Mouse (Mus musculus): ENCODE data around the gene Cep57l1. TPM values are rescaled to one million over a fixed set of nuclear protein-coding genes. Genes with fewer than 3 reads are reported as not detected.
A peak's percentile ranks its signal among the peaks of the same experiment; 100 is the strongest.
"Not testable (repeated sequence)": the region's sequence is repeated elsewhere in the genome, so short reads cannot be mapped to it uniquely, and the experiment has no call there.

Gene Cep57l1
- polyA plus RNA-seq, 1 experiment from 2014 or later = 17.5 TPM

GRCm38 (mm10) chr10:41825996-41826395 lies 16.3 kb upstream of the Cep57l1 start:
- Histone ChIP-seq H3K36me3 (no peaks in the 10 kb centered on the region), H3K9ac (no peak overlapping the region), H3K27me3 (replicated peaks) (no peaks in the 10 kb centered on the region), H3K4me1 (no peaks in the 10 kb centered on the region), H3K4me2 (replicated peaks) (no peak overlapping the region), H3K9me3 (no peaks in the 10 kb centered on the region), H3K4me3 (no peak overlapping the region), H3K27ac (no peak overlapping the region)
- WGBS = 89% methylated on average over 4 of the region's 4 CpGs
- ATAC-seq (ENCODE audit: low FRiP score, low read depth) = no peak

GRCm38 (mm10) chr10:41825041-41825440 lies 15.4 kb upstream of the Cep57l1 start:
- H3K27ac ChIP-seq = no peak overlapping the region
- no peaks in the 10 kb centered on the region for H3K36me3 ChIP-seq
- no peak for ATAC-seq (ENCODE audit: low FRiP score, low read depth)
- no peak overlapping the region for H3K4me3 ChIP-seq
- no peaks in the 10 kb centered on the region for H3K9me3 ChIP-seq
- 90% methylated on average over 10 of the region's 10 CpGs for WGBS
- no peak overlapping the region for H3K4me2 ChIP-seq (replicated peaks)
- H3K27me3 ChIP-seq (replicated peaks) = no peaks in the 10 kb centered on the region
- no peaks in the 10 kb centered on the region for H3K4me1 ChIP-seq
- no peak overlapping the region for H3K9ac ChIP-seq

- H3K4me1 ChIP-seq = no peaks in the 10 kb centered on the region
- H3K36me3 ChIP-seq = no peaks in the 10 kb centered on the region
- H3K4me3 ChIP-seq = no peak overlapping the region
- H3K9ac ChIP-seq = no peak overlapping the region
- H3K9me3 ChIP-seq = no peaks in the 10 kb centered on the region
- ATAC-seq (ENCODE audit: low FRiP score, low read depth) = no peak
- H3K27ac ChIP-seq = no peak overlapping the region
- H3K4me2 ChIP-seq (replicated peaks) = no peak overlapping the region
- H3K27me3 ChIP-seq (replicated peaks) = no peaks in the 10 kb centered on the region
- WGBS = 91% methylated on average over 4 of the region's 4 CpGs
Measured at GRCm38 (mm10) chr10:41823916-41824315, 14.2 kb upstream of the Cep57l1 start.

GRCm38 (mm10) chr10:41823282-41823675 lies 13.6 kb upstream of the Cep57l1 start:
- 95% methylated on average over 4 of the region's 4 CpGs for WGBS

GRCm38 (mm10) chr10:41822573-41823281 lies 13.1 kb upstream of the Cep57l1 start:
- H3K4me3 ChIP-seq = no peak overlapping the region
- no peak overlapping the region for H3K4me2 ChIP-seq (replicated peaks)
- H3K9me3 ChIP-seq = no peaks in the 10 kb centered on the region
- no peaks in the 10 kb centered on the region for H3K27me3 ChIP-seq (replicated peaks)
- no peaks in the 10 kb centered on the region for H3K36me3 ChIP-seq
- no peak overlapping the region for H3K27ac ChIP-seq
- 87% methylated on average over 5 of the region's 5 CpGs for WGBS
- ATAC-seq (ENCODE audit: low FRiP score, low read depth) = no peak
- no peak overlapping the region for H3K9ac ChIP-seq
- no peaks in the 10 kb centered on the region for H3K4me1 ChIP-seq

More at GRCm38 (mm10) chr10:41823282-41823675, 13.6 kb upstream of the Cep57l1 start:
- not testable (repeated sequence) for H3K27ac ChIP-seq; H3K4me1 ChIP-seq; H3K27me3 ChIP-seq (replicated peaks); H3K4me3 ChIP-seq; H3K4me2 ChIP-seq (replicated peaks); ATAC-seq (ENCODE audit: low FRiP score, low read depth); H3K36me3 ChIP-seq; H3K9ac ChIP-seq; H3K9me3 ChIP-seq

GRCm38 (mm10) chr10:41821171-41821570 lies 11.5 kb upstream of the Cep57l1 start:
- no peaks in the 10 kb centered on the region for H3K9me3 ChIP-seq
- no peak overlapping the region for H3K27ac ChIP-seq
- ATAC-seq (ENCODE audit: low FRiP score, low read depth) = no peak
- H3K27me3 ChIP-seq (replicated peaks) = no peaks in the 10 kb centered on the region
- WGBS = 92% methylated on average over 6 of the region's 6 CpGs
- H3K4me3 ChIP-seq = no peak overlapping the region
- no peaks in the 10 kb centered on the region for H3K36me3 ChIP-seq
- H3K9ac ChIP-seq = no peak overlapping the region
- no peak overlapping the region for H3K4me2 ChIP-seq (replicated peaks)
- H3K4me1 ChIP-seq = no peaks in the 10 kb centered on the region

- Histone ChIP-seq H3K9me3 (no peaks in the 10 kb centered on the region), H3K4me2 (replicated peaks) (no peak overlapping the region), H3K36me3 (no peaks in the 10 kb centered on the region), H3K9ac (no peak overlapping the region), H3K4me1 (no peaks in the 10 kb centered on the region), H3K4me3 (no peak overlapping the region), H3K27ac (no peak overlapping the region), H3K27me3 (replicated peaks) (no peaks in the 10 kb centered on the region)
- ATAC-seq (ENCODE audit: low FRiP score, low read depth) = no peak
- 89% methylated on average over 5 of the region's 5 CpGs for WGBS
Measured at GRCm38 (mm10) chr10:41820401-41820800, 10.7 kb upstream of the Cep57l1 start.

GRCm38 (mm10) chr10:41819307-41819706 lies 9.6 kb upstream of the Cep57l1 start:
- no peak for ATAC-seq (ENCODE audit: low FRiP score, low read depth)
- 92% methylated on average over 3 of the region's 3 CpGs for WGBS
- Histone ChIP-seq H3K27me3 (replicated peaks) (no peaks in the 10 kb centered on the region), H3K4me1 (0 out of 2 replicates have a peak, but pooled peaks cover 3% of the 10 kb centered on the region), H3K9ac (no peak overlapping the region), H3K4me3 (no peak overlapping the region), H3K27ac (no peak overlapping the region), H3K9me3 (no peaks in the 10 kb centered on the region), H3K4me2 (replicated peaks) (no peak overlapping the region), H3K36me3 (no peaks in the 10 kb centered on the region)

- H3K4me2 ChIP-seq (replicated peaks); ATAC-seq (ENCODE audit: low FRiP score, low read depth); H3K4me3 ChIP-seq; H3K9me3 ChIP-seq; H3K27ac ChIP-seq; H3K27me3 ChIP-seq (replicated peaks); H3K9ac ChIP-seq; H3K4me1 ChIP-seq; H3K36me3 ChIP-seq: not testable (repeated sequence)
- 90% methylated on average over 6 of the region's 6 CpGs for WGBS
Measured at GRCm38 (mm10) chr10:41818733-41819070, 9.0 kb upstream of the Cep57l1 start.

- Histone ChIP-seq H3K4me1 (peaks cover 12% of the 10 kb centered on the region), H3K36me3 (no peaks in the 10 kb centered on the region), H3K27me3 (replicated peaks) (no peaks in the 10 kb centered on the region), H3K27ac (no peak overlapping the region), H3K4me2 (replicated peaks) (no peak overlapping the region), H3K9me3 (no peaks in the 10 kb centered on the region), H3K9ac (no peak overlapping the region), H3K4me3 (no peak overlapping the region)
- 90% methylated on average over 8 of the region's 8 CpGs for WGBS
- no peak for ATAC-seq (ENCODE audit: low FRiP score, low read depth)
Measured at GRCm38 (mm10) chr10:41818036-41818732, 8.5 kb upstream of the Cep57l1 start.

- H3K9me3 ChIP-seq = no peaks in the 10 kb centered on the region
- no peak overlapping the region for H3K4me2 ChIP-seq (replicated peaks)
- 82% methylated on average over 5 of the region's 5 CpGs for WGBS
- H3K36me3 ChIP-seq = no peaks in the 10 kb centered on the region
- H3K4me3 ChIP-seq = no peak overlapping the region
- no peak overlapping the region for H3K9ac ChIP-seq
- no peak for ATAC-seq (ENCODE audit: low FRiP score, low read depth)
- H3K4me1 ChIP-seq = peaks cover 27% of the 10 kb centered on the region
- H3K27me3 ChIP-seq (replicated peaks) = no peaks in the 10 kb centered on the region
- H3K27ac ChIP-seq = no peak overlapping the region
Measured at GRCm38 (mm10) chr10:41816516-41816915, 6.8 kb upstream of the Cep57l1 start.

GRCm38 (mm10) chr10:41814305-41814853 lies 4.7 kb upstream of the Cep57l1 start:
- no peak for ATAC-seq (ENCODE audit: low FRiP score, low read depth)
- Histone ChIP-seq H3K4me3 (no peak overlapping the region), H3K4me1 (peaks cover 30% of the 10 kb centered on the region), H3K36me3 (no peaks in the 10 kb centered on the region), H3K9me3 (no peaks in the 10 kb centered on the region), H3K27me3 (replicated peaks) (no peaks in the 10 kb centered on the region), H3K27ac (no peak overlapping the region), H3K9ac (no peak overlapping the region), H3K4me2 (replicated peaks) (0 out of 2 replicates have a peak overlapping the region, but pooled peaks have one; percentile 7)
- WGBS = 92% methylated on average over 6 of the region's 6 CpGs

All from neural tube, embryonic 12.5 days (tissue).